Mouse (Mus musculus): ENCODE data around the gene Sfxn3. TPM values are rescaled to one million over a fixed set of nuclear protein-coding genes. Genes with fewer than 3 reads are reported as not detected.

Sfxn3 gene
- total RNA-seq, 1 experiment from 2014 or later: 19.7 TPM

DNA sequence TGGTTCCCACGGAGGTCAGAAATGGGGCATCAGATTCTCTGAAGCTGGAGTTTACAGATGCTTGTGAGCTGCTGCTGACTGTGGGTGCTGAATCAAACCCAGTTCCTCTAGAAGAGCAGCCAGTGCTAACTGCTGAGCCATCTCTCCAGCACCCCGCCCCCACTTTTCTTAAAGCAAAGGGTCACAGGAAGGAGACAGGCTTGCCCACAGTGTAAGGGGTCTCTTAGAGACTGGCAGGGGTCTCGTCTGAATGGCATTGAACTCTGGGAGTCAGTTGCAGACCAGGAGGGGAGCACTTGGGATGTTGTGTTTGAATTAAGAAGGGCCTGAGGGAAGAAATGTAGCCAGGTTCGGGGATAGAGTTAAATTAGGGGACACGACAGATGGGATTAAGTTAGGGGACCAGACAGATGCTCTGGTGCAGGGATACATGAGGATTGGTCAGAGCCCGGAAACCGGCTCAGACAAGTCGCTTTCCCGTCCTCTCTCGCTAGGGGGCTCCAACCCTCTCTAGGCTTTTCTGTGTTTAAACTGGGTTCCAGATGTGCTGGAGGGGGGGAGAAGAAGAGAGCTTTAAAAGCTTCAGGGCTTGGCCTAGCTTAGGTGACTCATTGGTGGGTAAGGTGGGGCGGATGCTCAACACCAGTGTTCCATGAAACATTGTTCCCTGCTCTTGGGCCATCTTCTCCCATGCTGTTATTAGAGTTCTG is 34.7 kb downstream of the Sfxn3 start:
- ATAC-seq (replicated peaks; ENCODE audit: insufficient number of reproducible peaks, low FRiP score, low TSS enrichment, poor library complexity, severe bottlenecking): no peak

- no peak for ATAC-seq (replicated peaks; ENCODE audit: insufficient number of reproducible peaks, low FRiP score, low TSS enrichment, poor library complexity, severe bottlenecking)
Measured at GRCm38 (mm10) chr19:45097868-45098267, 50.6 kb downstream of the Sfxn3 start.

DNA sequence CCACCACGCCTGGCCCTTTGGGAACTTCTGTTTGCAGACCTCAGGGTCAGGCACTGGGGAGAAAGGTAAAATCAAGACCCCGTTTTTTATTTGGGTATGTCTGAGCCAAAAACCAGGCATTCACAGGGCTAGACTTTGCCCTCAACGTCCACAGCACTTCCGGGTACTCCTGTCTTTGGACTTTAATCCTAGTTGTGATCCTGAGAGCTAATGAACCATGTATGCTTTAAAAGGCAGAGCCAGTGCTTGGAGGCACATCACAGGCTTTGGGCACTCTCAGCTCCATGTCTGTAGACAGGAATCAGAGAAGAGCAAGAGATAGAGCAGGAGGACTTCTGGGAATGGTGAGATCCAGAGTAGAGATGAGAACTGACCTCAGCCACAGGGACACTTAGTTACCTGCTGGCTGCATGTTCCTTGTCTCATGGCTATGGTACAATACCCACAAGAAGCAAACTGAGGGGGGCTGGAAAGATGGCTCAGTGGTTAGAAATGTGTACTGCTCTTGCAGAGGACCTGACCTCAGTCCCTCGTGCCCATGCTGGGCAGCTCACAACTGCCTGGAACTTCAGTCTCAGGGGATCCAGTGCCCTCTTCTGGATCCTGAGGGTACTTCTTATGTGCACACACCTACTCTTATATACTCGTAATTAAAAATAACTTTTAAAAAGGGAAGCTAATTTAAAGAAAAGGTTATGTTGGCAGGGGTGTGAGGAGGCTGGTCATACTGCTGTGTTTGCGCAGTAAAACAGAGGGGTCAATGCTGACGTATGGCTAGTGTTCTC is 53.4 kb downstream of the Sfxn3 start:
- no peak for ATAC-seq (replicated peaks; ENCODE audit: insufficient number of reproducible peaks, low FRiP score, low TSS enrichment, poor library complexity, severe bottlenecking)

- no peak for ATAC-seq (replicated peaks; ENCODE audit: insufficient number of reproducible peaks, low FRiP score, low TSS enrichment, poor library complexity, severe bottlenecking)
Measured at GRCm38 (mm10) chr19:45105591-45105990, 58.3 kb downstream of the Sfxn3 start.

Other genes with a start within 250 kb of the Sfxn3 start
- 49.9 to 61.5 TPM (median 58.2 TPM) in 3 replicates for gene Slf2, start 116.4 kb upstream of the Sfxn3 start, total RNA-seq (2017)
- gene Sema4g, start 58.4 kb upstream of the Sfxn3 start, total RNA-seq (2017): 0.29 to 0.39 TPM in 2 of 3 replicates, not detected in the other
- gene Twnk, start 41.8 kb upstream of the Sfxn3 start, total RNA-seq (2017): 6.8 to 11.9 TPM (median 8.7 TPM) in 3 replicates
- gene Mrpl43, start 41.1 kb upstream of the Sfxn3 start, total RNA-seq (2017): 32.9 to 51.9 TPM (median 38.9 TPM) in 3 replicates
- 1.5 TPM in 1 of 3 replicates, not detected in the others for gene Lzts2, start 33.1 kb upstream of the Sfxn3 start, total RNA-seq (2017)
- not detected in 3 replicates for gene Pdzd7, start 1.8 kb upstream of the Sfxn3 start, total RNA-seq (2017)
- gene Kazald1, start 27.7 kb downstream of the Sfxn3 start, total RNA-seq (2017): 1.2 TPM in 1 of 3 replicates, not detected in the others
- gene Tlx1, start 103.2 kb downstream of the Sfxn3 start, total RNA-seq (2017): not detected in 3 replicates
- gene Lbx1, start 188.3 kb downstream of the Sfxn3 start, total RNA-seq (2017): not detected in 3 replicates

Data from monocyte, adult 5-6 weeks (primary cell).